Mouse (Mus musculus) inflammation-experienced regulatory T-cells, adult 16 weeks (primary cell): Measurements from ENCODE around the gene Gm9821. TPM values are rescaled to one million over a fixed set of nuclear protein-coding genes. Genes with fewer than 3 reads are reported as not detected.

Experiments
- polyA plus RNA-seq: library from polyadenylated mRNA; unstranded; fragments of 100-300 nt; shearing (Covaris generic); gene quantifications from one replicate; pipeline ENCODE4 v1.2.1, GENCODE M21; 2017

The Gm9821 gene
- polyA plus RNA-seq = 0.35 TPM

DNA sequence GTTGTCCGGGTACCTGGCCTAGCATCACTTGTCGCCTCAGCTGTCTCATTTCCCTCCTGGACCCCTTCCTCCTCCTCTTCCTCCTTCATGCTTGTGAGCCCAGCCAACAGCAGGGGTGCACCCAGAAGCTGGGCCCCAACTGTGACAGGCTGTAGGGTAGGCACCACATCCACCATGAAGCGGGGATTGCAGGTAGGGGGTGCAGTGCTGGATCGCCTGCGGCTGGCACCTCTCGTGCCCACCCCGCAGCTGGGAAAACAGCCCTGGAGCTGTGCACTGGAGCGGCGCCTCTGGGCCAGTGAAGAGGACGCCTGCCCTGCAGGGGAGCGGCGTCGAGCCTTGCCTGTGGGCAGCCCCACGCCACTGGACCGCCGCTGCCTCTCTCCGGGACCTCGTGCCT, at the start of gene Gm9821:
Gene Gm9821 (plus strand): TSS at position 221 of the 400 bp plus-strand sequence.

GRCm38 (mm10) chr2:91926949-91927348, 18.6 kb upstream of the Gm9821 start, which contains the start of gene Chrm4:
Gene Chrm4, plus strand, starts transcription at chr2:91927249.

DNA sequence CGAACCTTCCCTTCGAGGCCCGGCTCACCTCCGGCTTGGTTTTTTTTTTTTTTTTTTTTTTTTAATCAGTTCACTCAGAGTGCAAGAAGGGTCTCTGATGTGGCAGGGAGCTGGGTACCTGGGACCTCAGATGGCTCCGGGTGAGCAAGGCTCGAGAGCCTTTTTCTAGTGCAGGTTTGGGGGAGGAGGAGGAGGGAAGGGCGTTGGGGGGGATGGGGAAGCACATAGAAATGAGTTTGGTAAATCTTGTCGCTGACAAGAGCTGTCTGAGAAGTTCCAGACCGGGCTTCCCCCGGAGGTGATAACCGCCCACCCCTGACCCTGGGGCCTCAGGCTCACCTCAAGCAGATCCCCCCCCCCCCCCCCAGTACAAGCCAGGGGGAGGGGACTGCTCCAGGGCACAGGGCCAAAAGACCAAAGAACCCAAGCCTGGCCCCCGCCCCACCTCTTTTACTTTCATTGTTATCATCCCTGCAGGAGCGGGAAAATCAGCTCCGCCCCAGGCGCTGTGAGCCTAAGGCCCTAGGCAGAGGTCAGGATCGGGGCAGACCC, 13.3 kb upstream of the Gm9821 start, which contains the start of gene Mdk:
Gene Mdk (minus strand): TSS at position 138 of the 552 bp plus-strand sequence.

GRCm38 (mm10) chr2:91975581-91976541, 30.4 kb downstream of the Gm9821 start, which contains the start of gene Dgkz:
Gene Dgkz, minus strand, starts transcription at chr2:91975864.

Other genes starting within 250 kb of the Gm9821 start
- gene Atg13, start 235.1 kb upstream of the Gm9821 start, polyA plus RNA-seq = 65.3 TPM
- gene Harbi1, start 234.9 kb upstream of the Gm9821 start, polyA plus RNA-seq = 15.1 TPM
- gene Ambra1, start 215.6 kb upstream of the Gm9821 start, polyA plus RNA-seq = 64.2 TPM
- 0.80 TPM for gene Chrm4, start 18.5 kb upstream of the Gm9821 start, polyA plus RNA-seq
- gene Mdk, start 13.4 kb upstream of the Gm9821 start, polyA plus RNA-seq = 1.2 TPM
- gene Dgkz, start 30.2 kb downstream of the Gm9821 start, polyA plus RNA-seq = 64.7 TPM
- 1.6 TPM for gene Creb3l1, start 78.8 kb downstream of the Gm9821 start, polyA plus RNA-seq
- 80.7 TPM for gene Phf21a, start 147.4 kb downstream of the Gm9821 start, polyA plus RNA-seq